Mouse (Mus musculus): ENCODE results near the gene Ddx19a. TPM values are rescaled to one million over a fixed set of nuclear protein-coding genes. Genes with fewer than 3 reads are reported as not detected.
"Not testable (repeated sequence)": the region's sequence is repeated elsewhere in the genome, so short reads cannot be mapped to it uniquely, and the experiment has no call there.

Ddx19a gene
- polyA plus RNA-seq, 1 experiment from 2014 or later, result 23.7 TPM

- peak; percentile 27 for DNase-seq (ENCODE audit: low spot score)
- H3K27ac ChIP-seq (replicated peaks), result no peak overlapping the region
- H3K36me3 ChIP-seq (replicated peaks), result peaks cover 30% of the 10 kb centered on the region
- H3K27me3 ChIP-seq (replicated peaks; ENCODE audit: low read depth, poor library complexity, severe bottlenecking), result no peaks in the 10 kb centered on the region
- H3K4me1 ChIP-seq, result peaks cover 16% of the 10 kb centered on the region
- H3K9me3 ChIP-seq, result no peaks in the 10 kb centered on the region
- H3K4me3 ChIP-seq, result no peak overlapping the region
- 77% methylated on average over 10 of the region's 10 CpGs for WGBS
Observed at GRCm38 (mm10) chr8:110941453-110941948, 56.1 kb downstream of the Ddx19a start.

GRCm38 (mm10) chr8:110940682-110941452 lies 56.7 kb downstream of the Ddx19a start:
- Histone ChIP-seq H3K9me3 (no peaks in the 10 kb centered on the region), H3K27me3 (replicated peaks; ENCODE audit: low read depth, poor library complexity, severe bottlenecking) (no peaks in the 10 kb centered on the region), H3K4me3 (no peak overlapping the region), H3K4me1 (peaks cover 16% of the 10 kb centered on the region), H3K27ac (replicated peaks) (no peak overlapping the region), H3K36me3 (replicated peaks) (peaks cover 30% of the 10 kb centered on the region)
- no peak for DNase-seq (ENCODE audit: low spot score)
- 91% methylated on average over 15 of the region's 15 CpGs for WGBS

GRCm38 (mm10) chr8:110938882-110939589 lies 58.6 kb downstream of the Ddx19a start:
- Histone ChIP-seq H3K4me1 (peaks cover 16% of the 10 kb centered on the region), H3K4me3 (no peak overlapping the region), H3K9me3 (no peaks in the 10 kb centered on the region), H3K27ac (replicated peaks) (no peak overlapping the region), H3K27me3 (replicated peaks; ENCODE audit: low read depth, poor library complexity, severe bottlenecking) (no peaks in the 10 kb centered on the region), H3K36me3 (replicated peaks) (peaks cover 35% of the 10 kb centered on the region)
- DNase-seq (ENCODE audit: low spot score), result no peak
- WGBS, result 83% methylated on average over 6 of the region's 6 CpGs

GRCm38 (mm10) chr8:110936217-110936616 lies 61.4 kb downstream of the Ddx19a start:
- Histone ChIP-seq H3K36me3 (replicated peaks) (peaks cover 36% of the 10 kb centered on the region), H3K4me1 (peaks cover 13% of the 10 kb centered on the region), H3K27ac (replicated peaks) (no peak overlapping the region), H3K27me3 (replicated peaks; ENCODE audit: low read depth, poor library complexity, severe bottlenecking) (no peaks in the 10 kb centered on the region), H3K9me3 (no peaks in the 10 kb centered on the region), H3K4me3 (no peak overlapping the region)
- no peak for DNase-seq (ENCODE audit: low spot score)
- WGBS, result 95% methylated on average over 12 of the region's 12 CpGs

GRCm38 (mm10) chr8:110933272-110933671 lies 64.3 kb downstream of the Ddx19a start:
- no peak overlapping the region for H3K4me3 ChIP-seq
- H3K36me3 ChIP-seq (replicated peaks), result peaks cover 57% of the 10 kb centered on the region
- no peaks in the 10 kb centered on the region for H3K27me3 ChIP-seq (replicated peaks; ENCODE audit: low read depth, poor library complexity, severe bottlenecking)
- no peaks in the 10 kb centered on the region for H3K9me3 ChIP-seq
- no peak overlapping the region for H3K27ac ChIP-seq (replicated peaks)
- no peak for DNase-seq (ENCODE audit: low spot score)
- 89% methylated on average over 2 of the region's 2 CpGs for WGBS
- H3K4me1 ChIP-seq, result peaks cover 12% of the 10 kb centered on the region

- H3K4me3 ChIP-seq, result no peak overlapping the region
- peaks cover 55% of the 10 kb centered on the region for H3K36me3 ChIP-seq (replicated peaks)
- WGBS, result 89% methylated on average over 3 of the region's 3 CpGs
- H3K9me3 ChIP-seq, result no peaks in the 10 kb centered on the region
- H3K27ac ChIP-seq (replicated peaks), result no peak overlapping the region
- DNase-seq (ENCODE audit: low spot score), result no peak
- H3K4me1 ChIP-seq, result peaks cover 14% of the 10 kb centered on the region
- H3K27me3 ChIP-seq (replicated peaks; ENCODE audit: low read depth, poor library complexity, severe bottlenecking), result no peaks in the 10 kb centered on the region
Observed at GRCm38 (mm10) chr8:110932444-110932843, 65.2 kb downstream of the Ddx19a start.

GRCm38 (mm10) chr8:110931176-110931939 lies 66.2 kb downstream of the Ddx19a start:
- peaks cover 23% of the 10 kb centered on the region for H3K4me1 ChIP-seq
- no peaks in the 10 kb centered on the region for H3K27me3 ChIP-seq (replicated peaks; ENCODE audit: low read depth, poor library complexity, severe bottlenecking)
- H3K4me3 ChIP-seq, result no peak overlapping the region
- no peak overlapping the region for H3K27ac ChIP-seq (replicated peaks)
- DNase-seq (ENCODE audit: low spot score), result no peak
- WGBS, result 76% methylated on average over 12 of the region's 12 CpGs
- no peaks in the 10 kb centered on the region for H3K9me3 ChIP-seq
- H3K36me3 ChIP-seq (replicated peaks), result peaks cover 50% of the 10 kb centered on the region

GRCm38 (mm10) chr8:110929672-110930071 lies 67.9 kb downstream of the Ddx19a start:
- H3K27ac ChIP-seq (replicated peaks); H3K4me3 ChIP-seq; DNase-seq (ENCODE audit: low spot score); H3K27me3 ChIP-seq (replicated peaks; ENCODE audit: low read depth, poor library complexity, severe bottlenecking); H3K9me3 ChIP-seq: not testable (repeated sequence)
- WGBS, result 88% methylated on average over 8 of the region's 8 CpGs
- peaks cover 32% of the 10 kb centered on the region for H3K4me1 ChIP-seq
- H3K36me3 ChIP-seq (replicated peaks), result peaks cover 59% of the 10 kb centered on the region

GRCm38 (mm10) chr8:110929066-110929465 lies 68.5 kb downstream of the Ddx19a start:
- no peak for DNase-seq (ENCODE audit: low spot score)
- Histone ChIP-seq H3K9me3 (no peaks in the 10 kb centered on the region), H3K27me3 (replicated peaks; ENCODE audit: low read depth, poor library complexity, severe bottlenecking) (no peaks in the 10 kb centered on the region), H3K4me1 (peaks cover 33% of the 10 kb centered on the region), H3K4me3 (no peak overlapping the region), H3K36me3 (replicated peaks) (peaks cover 61% of the 10 kb centered on the region), H3K27ac (replicated peaks) (no peak overlapping the region)
- 69% methylated on average over 5 of the region's 5 CpGs for WGBS

GRCm38 (mm10) chr8:110928435-110928834 lies 69.2 kb downstream of the Ddx19a start:
- H3K9me3 ChIP-seq, result no peaks in the 10 kb centered on the region
- H3K4me3 ChIP-seq, result no peak overlapping the region
- no peaks in the 10 kb centered on the region for H3K27me3 ChIP-seq (replicated peaks; ENCODE audit: low read depth, poor library complexity, severe bottlenecking)
- peaks cover 38% of the 10 kb centered on the region for H3K4me1 ChIP-seq
- H3K36me3 ChIP-seq (replicated peaks), result peaks cover 64% of the 10 kb centered on the region
- peak overlapping the region; percentile 51 for H3K27ac ChIP-seq (replicated peaks)
- WGBS, result 83% methylated on average over 7 of the region's 7 CpGs
- no peak for DNase-seq (ENCODE audit: low spot score)

GRCm38 (mm10) chr8:110926690-110927089 lies 70.9 kb downstream of the Ddx19a start:
- DNase-seq (ENCODE audit: low spot score), result no peak
- peaks cover 49% of the 10 kb centered on the region for H3K4me1 ChIP-seq
- no peak overlapping the region for H3K27ac ChIP-seq (replicated peaks)
- WGBS, result 57% methylated on average over 5 of the region's 5 CpGs
- H3K36me3 ChIP-seq (replicated peaks), result peaks cover 69% of the 10 kb centered on the region
- no peaks in the 10 kb centered on the region for H3K9me3 ChIP-seq
- H3K4me3 ChIP-seq, result no peak overlapping the region
- no peaks in the 10 kb centered on the region for H3K27me3 ChIP-seq (replicated peaks; ENCODE audit: low read depth, poor library complexity, severe bottlenecking)

- WGBS, result 89% methylated on average over 8 of the region's 8 CpGs
- H3K9me3 ChIP-seq, result no peaks in the 10 kb centered on the region
- H3K4me1 ChIP-seq, result peaks cover 55% of the 10 kb centered on the region
- H3K27ac ChIP-seq (replicated peaks), result 0 out of 2 replicates have a peak overlapping the region, but pooled peaks have one; percentile 10
- DNase-seq (ENCODE audit: low spot score), result no peak
- no peak overlapping the region for H3K4me3 ChIP-seq
- H3K36me3 ChIP-seq (replicated peaks), result peaks cover 60% of the 10 kb centered on the region
- no peaks in the 10 kb centered on the region for H3K27me3 ChIP-seq (replicated peaks; ENCODE audit: low read depth, poor library complexity, severe bottlenecking)
Observed at GRCm38 (mm10) chr8:110925691-110926140, 71.9 kb downstream of the Ddx19a start.
